Mouse (Mus musculus) adrenal gland, adult 2 months (tissue): Measurements from ENCODE around the gene Clpb. TPM values are rescaled to one million over a fixed set of nuclear protein-coding genes. Genes with fewer than 3 reads are reported as not detected.

ENCODE experiments used
- DNase-seq: peaks from one replicate; pipeline ENCODE4 v3.0.0; 2021
- polyA plus RNA-seq: library from polyadenylated mRNA; depleted of rRNA; stranded (reverse); fragments of >200 nt; gene quantifications from 2 replicates; pipeline ENCODE4 v1.2.3, GENCODE M21; 2012
- total RNA-seq, 2 experiments: library from RNA; stranded (reverse); gene quantifications; 2 replicates each; pipeline ENCODE4 v1.2.3; 2021

Gene Clpb
- total and polyA plus RNA-seq, 3 experiments, result 27.8 to 89.5 (median 87.6) TPM

- DNase-seq, result no peak
Measured at GRCm38 (mm10) chr7:101676033-101676761, 12.8 kb downstream of the Clpb start.

GRCm38 (mm10) chr7:101676762-101677308 lies 13.4 kb downstream of the Clpb start:
- DNase-seq, result no peak

DNA sequence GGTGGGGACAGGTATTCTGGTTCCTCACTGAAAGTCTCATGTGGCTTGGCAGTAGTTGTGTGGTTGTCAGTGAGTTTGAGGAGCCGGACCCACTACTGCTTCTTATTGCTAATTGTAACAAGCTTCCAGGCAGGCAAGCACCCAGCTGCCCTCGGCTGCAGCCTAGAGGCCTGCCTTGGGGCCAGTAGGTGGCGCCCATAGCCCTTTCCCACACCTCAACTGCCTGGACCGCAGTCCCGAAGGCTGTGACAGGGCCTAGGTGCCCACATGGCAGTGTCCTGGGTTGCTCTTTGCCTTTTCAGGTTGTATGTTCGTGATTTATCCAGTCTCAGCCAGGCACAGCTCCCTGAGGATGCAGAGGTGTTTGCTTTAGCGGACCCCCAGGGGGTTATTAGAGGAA lies 16.2 kb downstream of the Clpb start:
- DNase-seq, result peak; percentile 86

DNA sequence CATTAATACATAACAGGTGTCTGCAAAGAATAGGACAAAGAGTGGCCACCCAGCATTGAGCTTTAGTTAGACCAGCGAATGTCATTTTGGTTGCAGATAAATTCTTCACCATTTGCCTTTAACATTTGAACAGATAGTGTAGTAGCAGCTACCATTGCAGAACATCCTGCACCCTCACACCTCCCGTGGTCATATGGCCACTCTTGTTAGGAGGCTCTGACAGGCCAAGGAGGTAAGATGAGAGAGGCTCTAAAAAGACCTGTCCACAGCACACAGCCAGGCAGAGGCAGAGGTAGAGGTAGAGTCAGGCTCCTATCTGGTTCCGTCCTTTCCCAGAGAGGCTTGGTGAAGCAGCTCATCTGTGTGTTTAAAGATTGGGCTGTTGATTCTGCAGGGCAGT lies 17.5 kb downstream of the Clpb start:
- DNase-seq, result no peak

GRCm38 (mm10) chr7:101681565-101682071 lies 18.2 kb downstream of the Clpb start:
- DNase-seq, result no peak

- no peak for DNase-seq
Measured at GRCm38 (mm10) chr7:101682886-101683285, 19.5 kb downstream of the Clpb start.

GRCm38 (mm10) chr7:101683976-101684630 lies 20.7 kb downstream of the Clpb start:
- DNase-seq, result no peak

- no peak for DNase-seq
Measured at GRCm38 (mm10) chr7:101684671-101685070, 21.2 kb downstream of the Clpb start.

- no peak for DNase-seq
Measured at GRCm38 (mm10) chr7:101687144-101687543, 23.7 kb downstream of the Clpb start.

GRCm38 (mm10) chr7:101690471-101690870 lies 27.0 kb downstream of the Clpb start:
- DNase-seq, result no peak

DNA sequence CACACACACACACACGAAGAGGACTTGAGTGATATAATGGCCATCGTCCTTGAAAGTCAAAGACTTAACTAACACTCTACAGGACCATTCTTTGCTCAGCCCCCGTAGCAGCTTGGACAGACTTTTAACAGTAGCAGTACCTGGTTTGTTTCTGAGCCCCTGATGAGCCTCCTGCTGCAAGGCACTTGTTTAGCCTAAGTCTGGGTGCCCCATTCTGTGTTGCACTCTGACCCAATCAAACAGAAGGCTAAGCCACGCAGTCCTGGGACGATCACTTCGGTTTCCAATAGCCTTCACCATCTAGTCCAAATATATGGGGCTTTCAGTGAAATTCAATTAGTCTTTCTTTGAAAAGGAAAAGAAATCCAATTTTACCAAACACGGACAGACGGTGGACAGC lies 28.4 kb downstream of the Clpb start:
- no peak for DNase-seq

- no peak for DNase-seq
Measured at GRCm38 (mm10) chr7:101692446-101692845, 29.0 kb downstream of the Clpb start.

GRCm38 (mm10) chr7:101695483-101695882 lies 32.0 kb downstream of the Clpb start:
- DNase-seq, result no peak

DNA sequence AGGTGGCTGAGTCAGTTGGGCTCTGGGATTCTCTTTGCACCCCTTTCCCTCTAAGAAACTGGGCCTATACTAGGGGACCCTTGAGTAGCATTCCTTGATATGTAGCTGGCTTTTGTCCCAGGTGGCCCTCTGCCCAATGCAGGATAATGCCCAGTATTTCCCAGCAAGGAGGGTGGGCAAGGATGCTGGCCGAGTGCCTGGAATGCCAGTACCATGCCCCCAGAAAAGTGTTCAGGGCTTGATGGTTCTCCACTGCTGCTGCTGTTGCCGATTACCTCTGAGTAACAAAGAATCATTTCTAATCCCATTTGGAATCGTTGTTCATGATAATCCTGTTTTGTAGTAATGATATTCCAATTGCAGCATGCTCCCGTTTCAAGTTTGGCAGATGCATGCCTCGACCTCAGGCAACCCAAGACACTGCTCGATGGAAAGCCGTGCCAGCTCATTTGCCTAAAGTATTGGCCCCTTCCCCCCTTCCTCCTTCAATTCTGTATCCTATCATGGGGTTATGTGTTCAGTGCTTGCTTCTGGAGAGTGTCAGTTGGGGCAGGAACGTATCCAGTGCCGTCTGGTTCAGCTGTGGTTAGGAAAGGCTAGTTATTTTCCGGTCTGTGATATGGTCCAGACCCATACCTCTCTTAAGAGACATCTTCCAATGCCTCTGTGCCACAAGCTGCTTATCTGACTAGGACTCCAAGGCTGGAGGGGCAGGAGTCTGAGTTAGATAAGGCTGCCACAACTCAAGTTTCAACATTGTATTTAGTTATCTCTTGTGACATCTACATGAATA lies 33.7 kb downstream of the Clpb start:
- no peak for DNase-seq

DNA sequence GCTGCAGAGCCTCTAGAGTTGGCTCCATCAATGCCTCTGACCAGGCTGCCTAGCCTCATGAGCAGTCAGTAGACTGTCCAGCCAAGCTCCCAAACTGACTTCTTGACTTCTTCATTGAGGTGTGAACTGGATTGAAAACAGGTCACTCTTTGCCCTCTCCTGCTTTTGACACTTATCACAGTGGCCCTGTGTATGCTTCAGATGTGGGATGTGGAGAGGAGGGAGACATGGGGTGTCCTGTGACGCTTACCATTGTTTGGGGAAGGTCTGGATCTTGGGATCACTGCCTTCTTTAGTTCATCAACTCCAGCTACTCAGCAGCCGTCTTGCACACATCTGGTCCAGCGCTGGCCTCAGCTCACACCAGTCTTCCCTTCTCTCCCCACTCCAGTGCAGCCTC lies 36.9 kb downstream of the Clpb start:
- DNase-seq, result no peak

DNA sequence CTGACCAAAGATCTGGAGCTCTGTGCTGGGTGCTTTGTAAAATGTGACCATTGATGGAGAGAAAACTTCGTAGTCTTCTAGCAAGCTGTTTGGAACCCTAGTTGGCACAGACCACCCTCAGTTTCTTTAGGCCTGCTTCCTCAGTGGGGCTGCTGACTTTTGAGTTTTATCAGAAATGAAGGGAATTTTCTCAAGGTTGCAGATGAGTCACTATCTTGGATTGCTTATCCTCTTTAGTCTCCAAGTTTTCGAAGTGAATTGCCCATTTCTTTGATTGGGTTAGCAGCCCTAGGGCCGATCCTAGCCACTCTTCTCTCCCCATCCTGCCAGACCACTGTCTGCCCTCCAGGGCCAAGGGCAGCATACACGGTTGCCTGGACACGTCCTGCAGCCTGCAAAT lies 39.3 kb downstream of the Clpb start:
- DNase-seq, result no peak

DNA sequence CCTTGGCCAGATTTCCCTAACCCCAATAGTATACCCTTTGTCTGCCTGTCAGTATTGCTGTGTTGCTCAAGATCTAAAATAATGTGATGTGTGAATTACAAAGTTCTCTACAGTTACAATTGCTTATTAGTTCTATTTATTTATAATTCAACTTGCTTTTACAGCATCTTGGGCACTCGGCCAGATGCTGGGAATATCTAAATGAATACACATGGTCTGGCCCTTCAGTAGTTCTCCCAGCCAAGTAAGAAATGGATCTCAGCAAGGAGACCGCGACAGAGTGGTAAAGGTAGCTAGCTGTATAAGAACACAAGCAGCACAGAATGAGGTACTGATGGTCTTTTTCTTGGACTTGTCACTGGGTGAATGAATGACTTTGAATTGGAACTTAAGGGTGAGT lies 46.2 kb downstream of the Clpb start:
- no peak for DNase-seq

- DNase-seq, result no peak
Measured at GRCm38 (mm10) chr7:101710236-101710635, 46.8 kb downstream of the Clpb start.

DNA sequence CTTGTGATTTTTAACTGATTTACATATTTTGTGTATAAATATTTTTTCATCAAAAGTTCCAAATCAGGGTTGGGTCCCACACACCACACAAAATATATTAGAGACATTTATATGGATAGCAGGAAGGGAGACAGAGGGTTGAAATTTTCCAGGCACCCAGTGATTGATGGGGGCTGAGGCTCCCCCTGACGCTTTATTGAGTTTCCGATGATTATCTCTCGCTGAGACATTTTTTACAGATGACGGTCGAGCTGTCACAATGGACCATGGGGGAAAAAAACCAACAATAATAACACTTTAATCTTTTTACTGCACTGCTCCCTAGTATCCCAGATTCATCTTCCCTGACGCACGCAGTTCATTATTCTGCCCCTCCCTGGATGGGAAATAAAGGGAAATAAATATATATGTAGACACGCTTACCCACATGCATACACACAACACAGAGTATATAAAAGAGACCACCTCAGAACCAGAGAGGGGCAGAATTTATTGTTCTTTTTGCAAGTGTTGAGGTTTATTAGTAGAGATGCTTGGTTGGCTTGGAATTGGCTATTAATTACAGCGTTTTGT lies 50.5 kb downstream of the Clpb start:
- DNase-seq, result no peak

DNA sequence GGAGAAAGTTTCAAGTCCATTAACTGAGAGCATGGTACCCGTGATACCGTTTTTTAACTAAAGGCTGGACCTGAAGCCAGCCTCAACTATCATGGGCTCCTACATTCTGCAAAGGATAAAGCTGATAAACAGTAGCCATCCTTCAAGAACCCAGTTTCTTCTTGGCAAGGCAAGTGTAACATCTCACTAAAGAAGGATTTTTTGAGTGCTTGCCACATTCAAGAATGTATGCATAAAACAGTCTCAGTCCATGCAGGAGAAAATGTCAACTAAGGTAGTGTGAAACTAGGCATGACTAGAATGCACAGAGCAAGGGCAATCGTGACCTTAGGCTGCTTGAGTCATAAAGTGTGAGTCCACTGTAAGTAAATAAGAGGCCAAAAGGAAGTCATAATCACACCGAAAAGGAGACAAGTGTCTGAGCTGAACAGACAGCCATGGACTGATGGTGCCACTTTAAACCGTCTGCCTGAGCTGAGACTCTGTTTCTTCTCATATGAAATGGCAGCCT lies 51.7 kb downstream of the Clpb start:
- DNase-seq, result no peak

GRCm38 (mm10) chr7:101720356-101720755 lies 56.9 kb downstream of the Clpb start:
- no peak for DNase-seq

- peak; percentile 50 for DNase-seq
Measured at GRCm38 (mm10) chr7:101725081-101725480, 61.6 kb downstream of the Clpb start.
